ENCODE assay signal across 8 mouse cellular contexts in genomic region chr14:122079428-122079827, GRCm38 (mm10). TPM values are rescaled to one million over a fixed set of nuclear protein-coding genes. Genes with fewer than 3 reads are reported as not detected.
DNase-seq lines count a peak whose midpoint lies in the region; ATAC-seq and TF ChIP-seq lines count a peak whose summit lies in the region.
"Had no signal": no experiment of that assay in that cellular context is flagged by ENCODE, and none has a peak within 500 bp of the region (broad histone marks: within the 10 kb centered on the region; RNA-seq: fewer than 3 reads in every experiment).

No protein-coding gene starts in this region.

- H3K27me3 ChIP-seq in midbrain, embryonic 11.5 days (ENCODE audit: control insufficient read depth, insufficient read depth, low read length), result no peaks in the 10 kb centered on the region
- H3K27me3 ChIP-seq in midbrain, embryonic 16.5 days (ENCODE audit: control insufficient read depth, insufficient read depth, low read depth, low read length), result no peaks in the 10 kb centered on the region
- no peaks in the 10 kb centered on the region for H3K27me3 ChIP-seq in testis, adult 2 months (ENCODE audit: control insufficient read depth, insufficient read depth, low read length)

- no peak overlapping the region for H3K4me2 ChIP-seq in midbrain, embryonic 11.5 days
- no peak overlapping the region for H3K4me2 ChIP-seq in midbrain, embryonic 16.5 days (ENCODE audit: low read length)

- TF ChIP-seq CTCF in testis, adult 2 months (IDR thresholded peaks at IDR 0.05; ENCODE audit: control insufficient read depth, insufficient read depth, insufficient replicate concordance, low read depth, low read length), result peak; percentile 38; the same call in 1 of the 2 replicates

- H3K9me3 ChIP-seq in midbrain, embryonic 11.5 days (ENCODE audit: control insufficient read depth, low read length), result no peaks in the 10 kb centered on the region
- no peaks in the 10 kb centered on the region for H3K9me3 ChIP-seq in midbrain, embryonic 16.5 days (replicated peaks; ENCODE audit: control insufficient read depth, low read length, poor library complexity, severe bottlenecking)

- no peak overlapping the region for H3K4me3 ChIP-seq in midbrain, embryonic 11.5 days (ENCODE audit: low read depth, low read length)
- H3K4me3 ChIP-seq in midbrain, embryonic 16.5 days (ENCODE audit: low read depth, low read length), result no peak overlapping the region
- H3K4me3 ChIP-seq in testis, adult 2 months (ENCODE audit: control insufficient read depth, low read depth, low read length), result no peak overlapping the region; the same call in 1 of the 2 replicates

- no peaks in the 10 kb centered on the region for H3K4me1 ChIP-seq in midbrain, embryonic 11.5 days (ENCODE audit: control insufficient read depth, insufficient read depth, low read length)
- H3K4me1 ChIP-seq in midbrain, embryonic 16.5 days (ENCODE audit: control insufficient read depth, insufficient read depth, low read length), result no peaks in the 10 kb centered on the region
- peaks cover 4% of the 10 kb centered on the region for H3K4me1 ChIP-seq in testis, adult 2 months (ENCODE audit: control insufficient read depth, insufficient read depth, low read length)

- no peak overlapping the region for H3K9ac ChIP-seq in midbrain, embryonic 11.5 days (ENCODE audit: low read length)
- no peak overlapping the region for H3K9ac ChIP-seq in midbrain, embryonic 16.5 days (ENCODE audit: low read depth, low read length)

- WGBS in midbrain, embryonic 11.5 days, result 55% methylated on average over 6 of the region's 6 CpGs
- 46% methylated on average over 6 of the region's 6 CpGs for WGBS in midbrain, embryonic 16.5 days

- DNase-seq in midbrain, embryonic 11.5 days (ENCODE audit: low spot score, missing footprints), result peak; percentile 91
- peak; percentile 31 for DNase-seq in WW6 (ENCODE audit: low read depth, low spot score)
- peak; percentile 48 to 75 for DNase-seq in cerebellum, postnatal 25 days
- DNase-seq in kidney, adult 8-10 months, result peak; percentile 53 to 76
- DNase-seq in lung, postnatal 14 days, result peak; percentile 72

- H3K36me3 ChIP-seq in midbrain, embryonic 11.5 days (ENCODE audit: control insufficient read depth, insufficient read depth, low read length), result no peaks in the 10 kb centered on the region
- H3K36me3 ChIP-seq in midbrain, embryonic 16.5 days (ENCODE audit: control insufficient read depth, insufficient read depth, low read length), result no peaks in the 10 kb centered on the region
- no peaks in the 10 kb centered on the region for H3K36me3 ChIP-seq in testis, adult 2 months (ENCODE audit: control insufficient read depth, insufficient read depth, low read length)

- no peak for ATAC-seq in midbrain, embryonic 11.5 days (ENCODE audit: low FRiP score)
- ATAC-seq in midbrain, embryonic 16.5 days, result no peak

- TF ChIP-seq POLR2A in testis, adult 2 months (IDR thresholded peaks at IDR 0.05; ENCODE audit: control insufficient read depth, low read depth, low read length), result no peak

- H3K27ac ChIP-seq in midbrain, embryonic 11.5 days (ENCODE audit: low read depth, low read length), result no peak overlapping the region
- no peak overlapping the region for H3K27ac ChIP-seq in midbrain, embryonic 16.5 days (ENCODE audit: low read length)
- H3K27ac ChIP-seq in testis, adult 2 months (ENCODE audit: control insufficient read depth, insufficient read depth, low read depth, low read length), result no peak overlapping the region

RNA-seq across cellular contexts. Expression of gene Tm9sf2, which starts 27.4 kb away (rescaled TPM):
- polyA plus RNA-seq in midbrain, embryonic 11.5 days (2014; fragmentation: Nextera tagmentation; extraction: Ambion mirVana), result 135 and 153 TPM in 2 replicates
- 112 and 115 TPM in 2 replicates for polyA plus RNA-seq in midbrain, embryonic 16.5 days (2015; fragmentation: Nextera tagmentation; extraction: Ambion mirVana)
- 107 and 163 TPM in 2 replicates for polyA plus RNA-seq in testis, adult 2 months (2012; rRNA removed)

RNA-seq across cellular contexts. Expression of gene Timm8a2, which starts 45.0 kb away (rescaled TPM):
- 0.18 TPM in 1 of 2 replicates, not detected in the other for polyA plus RNA-seq in midbrain, embryonic 11.5 days (2014; fragmentation: Nextera tagmentation; extraction: Ambion mirVana)
- polyA plus RNA-seq in midbrain, embryonic 16.5 days (2015; fragmentation: Nextera tagmentation; extraction: Ambion mirVana), result not detected in 2 replicates
- polyA plus RNA-seq in testis, adult 2 months (2012; rRNA removed), result 22.7 and 25.2 TPM in 2 replicates
- polyA plus RNA-seq: gonadal fat pad, adult 2 months had no signal

Comparison
In these comparisons a context has a peak if more than half of its experiments do, and no peak if none do; other contexts are left out.
1. DNase-seq: peak in every context shown above with its lines; median percentile 91 in midbrain, embryonic 11.5 days; 72 in lung, postnatal 14 days; 64 in kidney, adult 8-10 months; 62 in cerebellum, postnatal 25 days; 31 in WW6.
2. RNA of gene Timm8a2, which starts 45.0 kb away (polyA plus RNA-seq): 22.7 to 25.2 TPM in testis, adult 2 months; 0.18 TPM in midbrain, embryonic 11.5 days and not detected in midbrain, embryonic 16.5 days; every median in the first group is over 10 times any median in the second.